Mouse (Mus musculus): ENCODE measurements around the gene Iqcd. TPM values are rescaled to one million over a fixed set of nuclear protein-coding genes. Genes with fewer than 3 reads are reported as not detected.

The Iqcd gene
- polyA plus RNA-seq, 1 experiment from 2014 or later = 2.0 TPM

- 70% methylated on average over 12 of the region's 12 CpGs for WGBS (ENCODE audit: insufficient replicate concordance)
- no peak for ATAC-seq
- H3K27me3 ChIP-seq (replicated peaks) = peaks cover 75% of the 10 kb centered on the region
- no peak overlapping the region for H3K9ac ChIP-seq
- no peaks in the 10 kb centered on the region for H3K36me3 ChIP-seq
- no peaks in the 10 kb centered on the region for H3K9me3 ChIP-seq (replicated peaks)
- no peak overlapping the region for H3K4me2 ChIP-seq
- no peak overlapping the region for H3K27ac ChIP-seq
- no peak overlapping the region for H3K4me3 ChIP-seq
- peaks cover 4% of the 10 kb centered on the region for H3K4me1 ChIP-seq
Observed at GRCm38 (mm10) chr5:120656281-120656751, 67.5 kb downstream of the Iqcd start.

Other genes with a start within 250 kb of the Iqcd start
- not detected in 2 replicates for gene Lhx5, start 157.3 kb upstream of the Iqcd start, polyA plus RNA-seq (2016; fragmentation: Nextera tagmentation; extraction: Ambion mirVana)
- gene Sdsl, start 116.2 kb upstream of the Iqcd start, polyA plus RNA-seq (2016; fragmentation: Nextera tagmentation; extraction: Ambion mirVana) = 1.1 TPM in 2 replicates
- not detected in 2 replicates for gene Sds, start 112.5 kb upstream of the Iqcd start, polyA plus RNA-seq (2016; fragmentation: Nextera tagmentation; extraction: Ambion mirVana)
- gene Plbd2, start 85.4 kb upstream of the Iqcd start, polyA plus RNA-seq (2016; fragmentation: Nextera tagmentation; extraction: Ambion mirVana) = 23.2 and 27.4 TPM in 2 replicates
- gene Slc8b1, start 77.8 kb upstream of the Iqcd start, polyA plus RNA-seq (2016; fragmentation: Nextera tagmentation; extraction: Ambion mirVana) = 4.2 and 6.0 TPM in 2 replicates
- gene Tpcn1, start 343 bp upstream of the Iqcd start, polyA plus RNA-seq (2016; fragmentation: Nextera tagmentation; extraction: Ambion mirVana) = 24.8 and 25.4 TPM in 2 replicates
- 7.3 and 8.4 TPM in 2 replicates for gene Rita1, start 23.6 kb downstream of the Iqcd start, polyA plus RNA-seq (2016; fragmentation: Nextera tagmentation; extraction: Ambion mirVana)
- gene Ddx54, start 23.7 kb downstream of the Iqcd start, polyA plus RNA-seq (2016; fragmentation: Nextera tagmentation; extraction: Ambion mirVana) = 35.0 and 36.3 TPM in 2 replicates
- gene Cfap73, start 45.2 kb downstream of the Iqcd start, polyA plus RNA-seq (2016; fragmentation: Nextera tagmentation; extraction: Ambion mirVana) = not detected in 2 replicates
- 0.19 and 0.20 TPM in 2 replicates for gene Rasal1, start 59.8 kb downstream of the Iqcd start, polyA plus RNA-seq (2016; fragmentation: Nextera tagmentation; extraction: Ambion mirVana)
- 0.37 and 0.67 TPM in 2 replicates for gene Dtx1, start 122.9 kb downstream of the Iqcd start, polyA plus RNA-seq (2016; fragmentation: Nextera tagmentation; extraction: Ambion mirVana)
- gene Oas2, start 160.8 kb downstream of the Iqcd start, polyA plus RNA-seq (2016; fragmentation: Nextera tagmentation; extraction: Ambion mirVana) = 0.26 and 0.37 TPM in 2 replicates
- 0.05 and 0.07 TPM in 2 replicates for gene Oas3, start 188.6 kb downstream of the Iqcd start, polyA plus RNA-seq (2016; fragmentation: Nextera tagmentation; extraction: Ambion mirVana)
- gene Oas1e, start 206.5 kb downstream of the Iqcd start, polyA plus RNA-seq (2016; fragmentation: Nextera tagmentation; extraction: Ambion mirVana) = not detected in 2 replicates
- 0.20 and 0.24 TPM in 2 replicates for gene Oas1c, start 223.5 kb downstream of the Iqcd start, polyA plus RNA-seq (2016; fragmentation: Nextera tagmentation; extraction: Ambion mirVana)

All from liver, embryonic 12.5 days (tissue).